Mouse (Mus musculus): ENCODE data around the gene Fut1.

GRCm38 (mm10) chr7:45617042-45617695, at the start of gene Fut1:
- TF ChIP-seq CTCF (IDR thresholded peaks at IDR 0.05; ENCODE audit: low read depth, low read length) (no peak), POLR2A (IDR thresholded peaks at IDR 0.05; ENCODE audit: extremely low read depth, insufficient read depth, low read length) (no peak)

Data from liver, adult 2 months (tissue).